Mouse (Mus musculus): ENCODE measurements around the gene Iqca. TPM values are rescaled to one million over a fixed set of nuclear protein-coding genes. Genes with fewer than 3 reads are reported as not detected.
A peak's percentile ranks its signal among the peaks of the same experiment; 100 is the strongest.

Iqca gene
- total and polyA plus RNA-seq, 2 experiments from 2014 or later, result 0.58 to 0.71 TPM

- Histone ChIP-seq H3K27me3 (ENCODE audit: insufficient read depth, low read length) (no peaks in the 10 kb centered on the region), H3K4me2 (ENCODE audit: low read depth, low read length) (no peak overlapping the region), H3K4me1 (ENCODE audit: insufficient read depth, low read length) (no peaks in the 10 kb centered on the region), H3K27ac (no peak overlapping the region), H3K36me3 (ENCODE audit: insufficient read depth, low read length) (no peaks in the 10 kb centered on the region), H3K9ac (replicated peaks; ENCODE audit: low read length) (no peak overlapping the region), H3K9me3 (ENCODE audit: low read length) (no peaks in the 10 kb centered on the region), H3K4me3 (ENCODE audit: low read length) (no peak overlapping the region)
- 89% methylated on average over 4 of the region's 4 CpGs for WGBS
- TF ChIP-seq CTCF (IDR thresholded peaks at IDR 0.05; ENCODE audit: low read depth), result no peak
- ATAC-seq, result no peak
- no peak for DNase-seq (ENCODE audit: low spot score)
Measured at GRCm38 (mm10) chr1:90186173-90186572, 33.0 kb upstream of the Iqca start.

GRCm38 (mm10) chr1:90183602-90184001 lies 30.4 kb upstream of the Iqca start:
- Histone ChIP-seq H3K27ac (no peak overlapping the region), H3K9ac (replicated peaks; ENCODE audit: low read length) (no peak overlapping the region), H3K4me3 (ENCODE audit: low read length) (no peak overlapping the region), H3K9me3 (ENCODE audit: low read length) (no peaks in the 10 kb centered on the region), H3K4me2 (ENCODE audit: low read depth, low read length) (no peak overlapping the region), H3K4me1 (ENCODE audit: insufficient read depth, low read length) (no peaks in the 10 kb centered on the region), H3K36me3 (ENCODE audit: insufficient read depth, low read length) (no peaks in the 10 kb centered on the region), H3K27me3 (ENCODE audit: insufficient read depth, low read length) (no peaks in the 10 kb centered on the region)
- DNase-seq (ENCODE audit: low spot score), result no peak
- no peak for ATAC-seq
- no peak for TF ChIP-seq CTCF (IDR thresholded peaks at IDR 0.05; ENCODE audit: low read depth)
- WGBS, result 62% methylated on average over 6 of the region's 6 CpGs

GRCm38 (mm10) chr1:90182521-90182920 lies 29.3 kb upstream of the Iqca start:
- TF ChIP-seq CTCF (IDR thresholded peaks at IDR 0.05; ENCODE audit: low read depth), result no peak
- WGBS, result 41% methylated on average over 5 of the region's 5 CpGs
- Histone ChIP-seq H3K27me3 (ENCODE audit: insufficient read depth, low read length) (no peaks in the 10 kb centered on the region), H3K27ac (no peak overlapping the region), H3K4me3 (ENCODE audit: low read length) (no peak overlapping the region), H3K36me3 (ENCODE audit: insufficient read depth, low read length) (no peaks in the 10 kb centered on the region), H3K9me3 (ENCODE audit: low read length) (no peaks in the 10 kb centered on the region), H3K4me1 (ENCODE audit: insufficient read depth, low read length) (no peaks in the 10 kb centered on the region), H3K9ac (replicated peaks; ENCODE audit: low read length) (no peak overlapping the region), H3K4me2 (ENCODE audit: low read depth, low read length) (no peak overlapping the region)
- ATAC-seq (0 out of 2 replicates have a peak, but pooled peaks have one; percentile 32), DNase-seq (ENCODE audit: low spot score) (no peak)

DNA sequence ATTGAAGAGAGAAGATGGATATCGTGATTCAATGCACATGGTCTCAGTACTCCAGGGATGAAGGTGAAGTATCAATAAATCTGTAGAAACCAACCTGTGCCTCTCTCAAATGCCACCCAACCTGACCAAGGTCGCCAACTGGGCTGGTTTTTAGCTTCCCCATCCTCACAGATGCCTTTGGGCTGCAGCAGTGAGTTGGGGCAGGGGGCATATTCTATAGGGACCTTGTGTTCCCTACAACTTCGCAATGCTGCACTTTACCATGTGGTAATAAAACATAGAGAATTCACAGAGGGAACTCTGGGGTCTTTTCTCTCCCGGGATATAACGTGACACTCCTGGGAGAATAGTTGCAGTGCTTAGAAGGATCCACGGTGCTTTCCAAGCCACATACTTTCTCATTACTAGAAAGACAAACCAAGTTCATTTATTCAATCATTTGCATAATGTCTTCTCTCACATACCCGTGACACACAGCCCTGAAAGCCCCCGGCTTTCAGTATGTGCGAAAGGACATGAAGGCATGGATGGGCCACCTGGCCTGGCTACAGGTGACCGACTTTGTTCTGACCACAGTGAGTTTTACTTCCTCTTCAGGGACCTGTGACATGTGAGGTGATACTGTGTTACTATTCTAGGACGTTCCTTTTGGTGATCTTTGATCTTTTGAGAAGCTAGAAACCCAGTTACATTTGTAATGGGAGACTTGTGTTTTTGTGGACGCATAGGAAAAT lies 27.9 kb upstream of the Iqca start:
- Histone ChIP-seq H3K9ac (replicated peaks; ENCODE audit: low read length) (no peak overlapping the region), H3K4me2 (ENCODE audit: low read depth, low read length) (no peak overlapping the region), H3K36me3 (ENCODE audit: insufficient read depth, low read length) (no peaks in the 10 kb centered on the region), H3K27ac (no peak overlapping the region), H3K4me3 (ENCODE audit: low read length) (no peak overlapping the region), H3K4me1 (ENCODE audit: insufficient read depth, low read length) (no peaks in the 10 kb centered on the region), H3K27me3 (ENCODE audit: insufficient read depth, low read length) (no peaks in the 10 kb centered on the region), H3K9me3 (ENCODE audit: low read length) (no peaks in the 10 kb centered on the region)
- no peak for ATAC-seq
- TF ChIP-seq CTCF (IDR thresholded peaks at IDR 0.05; ENCODE audit: low read depth), result no peak
- 82% methylated on average over 12 of the region's 12 CpGs for WGBS
- DNase-seq (ENCODE audit: low spot score), result no peak

- H3K4me1 ChIP-seq (ENCODE audit: insufficient read depth, low read length), result no peaks in the 10 kb centered on the region
- DNase-seq (ENCODE audit: low spot score) (no peak), ATAC-seq (no peak)
- H3K27ac ChIP-seq, result no peak overlapping the region
- no peak overlapping the region for H3K4me3 ChIP-seq (ENCODE audit: low read length)
- WGBS, result 76% methylated on average over 7 of the region's 7 CpGs
- no peak for TF ChIP-seq CTCF (IDR thresholded peaks at IDR 0.05; ENCODE audit: low read depth)
- no peak overlapping the region for H3K9ac ChIP-seq (replicated peaks; ENCODE audit: low read length)
- no peak overlapping the region for H3K4me2 ChIP-seq (ENCODE audit: low read depth, low read length)
- no peaks in the 10 kb centered on the region for H3K27me3 ChIP-seq (ENCODE audit: insufficient read depth, low read length)
- no peaks in the 10 kb centered on the region for H3K9me3 ChIP-seq (ENCODE audit: low read length)
- H3K36me3 ChIP-seq (ENCODE audit: insufficient read depth, low read length), result no peaks in the 10 kb centered on the region
Measured at GRCm38 (mm10) chr1:90180479-90180878, 27.3 kb upstream of the Iqca start.

DNA sequence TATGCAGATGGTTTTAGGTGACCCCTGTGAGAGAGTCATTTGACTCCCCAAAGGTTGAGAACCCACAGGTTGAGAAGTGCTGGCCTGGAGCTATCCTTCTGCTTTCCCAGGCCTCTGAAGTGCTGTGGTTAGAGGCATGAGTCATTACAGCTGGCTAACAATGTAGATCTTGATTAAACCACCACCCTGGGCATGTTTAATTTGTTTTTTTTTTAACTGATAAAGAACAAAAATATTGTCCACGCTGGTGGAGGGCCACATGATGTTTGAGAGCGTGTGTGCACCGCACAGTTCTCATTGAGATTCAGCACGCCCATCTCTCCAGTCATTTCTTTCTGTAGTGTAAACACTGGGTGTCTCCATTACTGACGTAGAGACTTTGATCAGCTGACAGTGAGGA lies 24.8 kb upstream of the Iqca start:
- no peak for DNase-seq (ENCODE audit: low spot score)
- H3K36me3 ChIP-seq (ENCODE audit: insufficient read depth, low read length), result no peaks in the 10 kb centered on the region

GRCm38 (mm10) chr1:90177565-90177964 lies 24.4 kb upstream of the Iqca start:
- DNase-seq (ENCODE audit: low spot score) (no peak), ATAC-seq (no peak)
- Histone ChIP-seq H3K9me3 (ENCODE audit: low read length) (no peaks in the 10 kb centered on the region), H3K36me3 (ENCODE audit: insufficient read depth, low read length) (no peaks in the 10 kb centered on the region), H3K4me3 (ENCODE audit: low read length) (no peak overlapping the region), H3K27me3 (ENCODE audit: insufficient read depth, low read length) (no peaks in the 10 kb centered on the region), H3K4me2 (ENCODE audit: low read depth, low read length) (no peak overlapping the region), H3K9ac (replicated peaks; ENCODE audit: low read length) (no peak overlapping the region), H3K27ac (no peak overlapping the region), H3K4me1 (ENCODE audit: insufficient read depth, low read length) (no peaks in the 10 kb centered on the region; the same call in 1 of the 2 replicates)
- TF ChIP-seq CTCF (IDR thresholded peaks at IDR 0.05; ENCODE audit: low read depth), result no peak

More for the DNA sequence above, 24.8 kb upstream of the Iqca start:
- no peak overlapping the region for H3K4me3 ChIP-seq (ENCODE audit: low read length)
- no peak for TF ChIP-seq CTCF (IDR thresholded peaks at IDR 0.05; ENCODE audit: low read depth)
- H3K9ac ChIP-seq (replicated peaks; ENCODE audit: low read length), result no peak overlapping the region
- no peak overlapping the region for H3K27ac ChIP-seq
- no peaks in the 10 kb centered on the region for H3K9me3 ChIP-seq (ENCODE audit: low read length)
- H3K4me2 ChIP-seq (ENCODE audit: low read depth, low read length), result no peak overlapping the region
- no peaks in the 10 kb centered on the region; the same call in 1 of the 2 replicates for H3K4me1 ChIP-seq (ENCODE audit: insufficient read depth, low read length)
- ATAC-seq, result no peak
- WGBS, result 76% methylated on average over 5 of the region's 5 CpGs
- no peaks in the 10 kb centered on the region for H3K27me3 ChIP-seq (ENCODE audit: insufficient read depth, low read length)

Data from hindbrain, postnatal 0 days (tissue).